Mouse (Mus musculus) E14TG2a.4 (cell line): Measurements from ENCODE around the gene Clk2.

Experiments
- CTCF ChIP-seq: conservative IDR thresholded peaks from 2 replicates; pipeline ENCODE4 v1.5.1; 2014; ENCODE audit warnings: low read length
- POU5F1 ChIP-seq: IDR thresholded peaks from 2 replicates; pipeline ENCODE4 v1.6.1; 2014; ENCODE audit warnings: low read length, borderline replicate concordance

GRCm38 (mm10) chr3:89182531-89183057, 18.0 kb downstream of the Clk2 start:
- TF ChIP-seq CTCF (no peak), POU5F1 (no peak)
